Mouse (Mus musculus): Measurements from ENCODE around the gene A930004D18Rik. TPM values are rescaled to one million over a fixed set of nuclear protein-coding genes. Genes with fewer than 3 reads are reported as not detected.
A peak's percentile ranks its signal among the peaks of the same experiment; 100 is the strongest.

Gene A930004D18Rik
- polyA plus RNA-seq, 1 experiment from 2014 or later: 13.1 TPM

DNA sequence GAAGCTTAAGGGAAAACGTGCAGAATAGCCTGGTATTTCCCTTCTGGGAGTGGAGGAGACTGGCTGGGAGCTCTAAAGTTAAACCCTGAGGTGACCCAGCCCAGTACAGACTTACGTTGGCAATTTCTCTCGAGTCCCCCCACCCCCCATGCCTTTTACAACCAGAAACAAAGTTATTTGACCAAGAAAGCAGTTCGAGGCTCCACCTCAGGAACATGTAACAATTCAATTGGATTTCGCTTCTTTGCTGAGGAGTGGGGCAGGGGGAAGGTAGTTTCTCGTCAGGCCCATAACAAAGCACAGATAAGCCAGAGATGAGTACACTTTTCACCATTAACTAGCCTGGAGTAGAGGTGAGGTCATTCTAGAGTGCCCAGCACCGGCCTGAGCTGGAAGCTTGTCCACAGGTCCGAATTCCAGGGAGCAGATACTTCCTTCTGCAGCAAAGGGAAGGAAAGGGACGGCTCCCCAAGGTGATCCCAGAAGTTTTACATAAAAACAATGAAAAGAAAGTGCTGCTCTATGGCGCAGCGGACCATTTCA lies 11.8 kb upstream of the A930004D18Rik start:
- 11% methylated on average over 11 of the region's 11 CpGs for WGBS
- peak; percentile 25; the same call in 1 of the 2 replicates for ATAC-seq (ENCODE audit: low read depth)

DNA sequence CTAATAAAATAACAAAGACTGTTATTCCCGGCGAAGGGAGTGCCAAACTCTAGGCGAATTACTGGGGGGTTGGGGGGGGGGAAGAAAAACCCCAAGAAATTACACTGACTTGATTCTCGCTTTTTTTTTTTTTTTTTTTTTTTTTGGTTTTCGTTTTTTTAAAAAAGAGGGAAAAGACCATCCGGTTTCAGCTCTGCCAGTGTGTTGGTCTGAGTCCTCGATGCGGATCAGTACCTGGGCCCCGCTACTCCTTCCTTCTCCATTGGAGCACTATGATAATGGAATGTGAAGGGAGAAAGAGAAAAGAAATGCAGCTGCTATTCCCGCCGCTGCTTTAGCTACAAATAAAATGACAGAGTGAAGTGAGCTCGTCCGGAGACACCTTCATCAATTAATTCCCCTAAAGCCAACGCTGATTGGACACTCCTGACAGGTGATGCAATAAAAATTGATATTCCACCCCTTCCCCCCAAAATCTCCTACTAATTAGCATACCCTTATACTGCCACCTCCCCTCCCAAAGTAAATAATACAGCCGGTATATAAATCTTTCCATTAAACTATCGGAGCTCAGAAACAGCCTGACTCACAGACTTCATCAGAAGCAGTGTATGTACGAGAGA lies 11.0 kb upstream of the A930004D18Rik start, which contains the start of gene Skida1:
TSS of gene Skida1 (minus strand) at position 599 of the 623 bp plus-strand sequence.
- Histone ChIP-seq H3K27me3 (ENCODE audit: control insufficient read depth, insufficient read depth, low read depth, low read length) (no peaks in the 10 kb centered on the region), H3K9me3 (ENCODE audit: control insufficient read depth, low read length) (no peaks in the 10 kb centered on the region), H3K4me2 (ENCODE audit: low read depth, low read length) (peak within 1 kb of the TSS; percentile 74), H3K4me3 (ENCODE audit: low read length) (peak within 1 kb of the TSS; percentile 88), H3K4me1 (replicated peaks; ENCODE audit: control insufficient read depth, insufficient read depth, low read length) (peaks cover 23% of the 10 kb centered on the region), H3K9ac (ENCODE audit: low read length) (peak within 1 kb of the TSS; percentile 96), H3K27ac (ENCODE audit: low read length) (peak within 1 kb of the TSS; percentile 99), H3K36me3 (ENCODE audit: control insufficient read depth, insufficient read depth, low read length) (no peaks in the 10 kb centered on the region)
- peak; percentile 44 for ATAC-seq (ENCODE audit: low read depth)
- WGBS: under 1% methylated on average over 17 of the region's 17 CpGs

More for the DNA sequence above, 11.8 kb upstream of the A930004D18Rik start:
- H3K4me2 ChIP-seq (ENCODE audit: low read depth, low read length): peak overlapping the region; percentile 74
- H3K4me1 ChIP-seq (replicated peaks; ENCODE audit: control insufficient read depth, insufficient read depth, low read length): peaks cover 25% of the 10 kb centered on the region
- H3K9me3 ChIP-seq (ENCODE audit: control insufficient read depth, low read length): no peaks in the 10 kb centered on the region
- H3K4me3 ChIP-seq (ENCODE audit: low read length): peak overlapping the region; percentile 88
- peak overlapping the region; percentile 96 for H3K9ac ChIP-seq (ENCODE audit: low read length)
- H3K36me3 ChIP-seq (ENCODE audit: control insufficient read depth, insufficient read depth, low read length): no peaks in the 10 kb centered on the region
- no peaks in the 10 kb centered on the region for H3K27me3 ChIP-seq (ENCODE audit: control insufficient read depth, insufficient read depth, low read depth, low read length)
- H3K27ac ChIP-seq (ENCODE audit: low read length): peak overlapping the region; percentile 99

DNA sequence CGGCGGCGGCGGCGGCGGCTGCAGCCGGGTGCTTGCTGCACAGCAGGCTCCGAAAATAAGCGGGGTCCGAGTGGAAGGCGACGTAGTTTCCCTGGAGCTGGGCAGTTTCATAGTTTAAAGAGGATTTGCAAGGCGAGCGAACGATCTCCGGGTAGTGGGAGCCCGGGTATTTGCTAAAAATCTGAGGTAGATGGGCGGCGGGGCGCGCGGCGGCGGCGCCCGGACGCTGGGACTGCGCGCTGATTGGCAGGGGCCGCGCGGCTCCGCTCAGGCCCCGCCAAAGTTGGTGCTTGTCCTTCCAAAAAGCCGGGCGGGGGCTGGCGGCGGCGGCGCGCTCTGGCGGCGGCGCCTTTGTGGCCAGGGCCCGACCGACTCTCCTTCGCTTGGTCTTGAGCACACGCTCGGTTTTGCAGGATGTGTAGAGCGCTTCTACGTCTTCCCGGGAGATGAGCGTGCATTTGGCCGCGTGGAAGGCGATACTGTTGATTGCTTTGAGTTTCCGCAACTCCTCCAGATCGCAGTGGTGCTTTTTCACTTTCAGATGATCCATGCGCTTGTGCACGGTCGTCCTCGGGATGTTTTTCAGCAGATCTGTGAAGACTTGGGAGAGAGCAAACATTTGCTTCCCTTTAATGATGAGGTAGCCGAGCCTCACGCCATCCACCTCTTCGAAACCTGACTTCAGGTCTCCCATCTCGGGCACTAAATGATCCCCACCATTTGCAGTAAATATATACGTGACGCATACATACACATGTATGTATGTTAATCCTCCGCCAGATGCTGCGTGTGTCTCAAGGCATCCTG lies 10.3 kb upstream of the A930004D18Rik start:
- H3K27me3 ChIP-seq (ENCODE audit: control insufficient read depth, insufficient read depth, low read depth, low read length): no peaks in the 10 kb centered on the region
- no peaks in the 10 kb centered on the region for H3K9me3 ChIP-seq (ENCODE audit: control insufficient read depth, low read length)
- no peaks in the 10 kb centered on the region for H3K36me3 ChIP-seq (ENCODE audit: control insufficient read depth, insufficient read depth, low read length)
- H3K4me2 ChIP-seq (ENCODE audit: low read depth, low read length): peak overlapping the region; percentile 74
- WGBS: under 1% methylated on average over 66 of the region's 70 CpGs
- H3K4me3 ChIP-seq (ENCODE audit: low read length): peak overlapping the region; percentile 88
- H3K27ac ChIP-seq (ENCODE audit: low read length): peak overlapping the region; percentile 99
- H3K9ac ChIP-seq (ENCODE audit: low read length): peak overlapping the region; percentile 96
- peaks cover 28% of the 10 kb centered on the region for H3K4me1 ChIP-seq (replicated peaks; ENCODE audit: control insufficient read depth, insufficient read depth, low read length)
- ATAC-seq (ENCODE audit: low read depth): peak; percentile 84

DNA sequence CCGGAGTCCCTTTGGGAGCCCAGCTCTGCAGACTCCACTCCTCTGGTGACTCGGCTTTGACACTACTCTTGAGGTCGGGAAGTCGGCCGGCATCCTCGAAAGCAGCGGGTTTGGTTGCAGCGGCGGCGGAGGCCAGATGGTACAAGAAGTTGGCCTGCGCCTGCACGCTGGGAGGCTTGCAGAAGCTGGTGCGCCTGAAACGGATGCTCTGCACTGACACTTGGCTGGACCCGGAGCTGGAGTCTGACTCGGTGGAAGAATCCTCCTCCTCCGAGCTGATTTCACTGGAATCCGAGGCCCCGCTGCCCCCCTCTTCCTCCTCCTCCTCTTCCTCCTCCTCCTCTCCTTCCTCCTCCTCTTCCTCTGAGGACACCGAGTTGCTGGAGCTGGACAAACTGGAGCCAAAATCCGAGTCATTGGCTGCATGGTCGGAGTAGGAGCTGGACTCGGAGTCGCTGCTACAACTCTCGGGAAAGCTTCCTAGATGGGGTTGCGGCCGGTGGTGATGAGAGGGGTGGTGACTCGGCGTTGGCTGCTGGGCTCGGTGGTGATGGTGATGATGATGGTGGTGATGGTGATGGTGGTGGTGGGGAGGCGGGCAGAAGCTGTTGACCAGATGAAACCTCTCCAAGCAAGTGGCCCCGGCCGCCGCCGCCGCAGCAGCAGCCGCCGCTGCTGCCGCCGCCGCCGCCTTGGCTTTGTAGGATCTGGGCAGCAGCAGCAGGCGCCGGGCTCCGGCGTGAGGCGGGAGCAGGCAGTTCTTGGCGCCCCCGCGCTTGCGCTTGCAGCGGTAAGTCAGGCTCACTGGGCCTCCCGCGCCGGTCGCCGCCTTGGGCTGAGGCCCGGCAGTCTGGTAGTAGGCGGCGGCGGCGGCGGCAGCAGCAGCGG lies 9.5 kb upstream of the A930004D18Rik start:
- no peaks in the 10 kb centered on the region for H3K36me3 ChIP-seq (ENCODE audit: control insufficient read depth, insufficient read depth, low read length)
- H3K9ac ChIP-seq (ENCODE audit: low read length): peak overlapping the region; percentile 96
- under 1% methylated on average over 61 of the region's 64 CpGs for WGBS
- peak overlapping the region; percentile 88 for H3K4me3 ChIP-seq (ENCODE audit: low read length)
- peak overlapping the region; percentile 99 for H3K27ac ChIP-seq (ENCODE audit: low read length)
- ATAC-seq (ENCODE audit: low read depth): peak; percentile 53
- peak overlapping the region; percentile 74 for H3K4me2 ChIP-seq (ENCODE audit: low read depth, low read length)
- H3K4me1 ChIP-seq (replicated peaks; ENCODE audit: control insufficient read depth, insufficient read depth, low read length): peaks cover 36% of the 10 kb centered on the region
- H3K9me3 ChIP-seq (ENCODE audit: control insufficient read depth, low read length): no peaks in the 10 kb centered on the region
- H3K27me3 ChIP-seq (ENCODE audit: control insufficient read depth, insufficient read depth, low read depth, low read length): no peaks in the 10 kb centered on the region

DNA sequence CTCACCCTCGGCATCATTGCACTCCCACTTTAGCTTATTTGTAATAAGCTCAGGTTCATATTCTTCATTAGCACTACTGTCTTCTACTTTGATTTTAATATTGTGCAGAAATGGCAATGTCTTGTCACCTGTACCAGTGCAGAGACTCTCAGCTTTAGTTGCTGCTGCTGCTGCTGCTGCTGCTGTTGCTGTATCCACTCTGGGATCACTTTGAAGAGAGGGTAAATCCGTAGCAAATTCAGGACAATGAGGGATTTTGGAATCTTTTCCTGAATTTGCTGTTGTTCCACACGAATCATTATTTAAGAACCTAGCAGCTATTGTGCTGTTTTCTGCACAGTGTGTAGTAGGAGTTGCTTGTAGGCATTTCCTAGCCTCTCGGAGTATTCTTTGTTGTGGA lies 8.6 kb upstream of the A930004D18Rik start:
- Histone ChIP-seq H3K27me3 (ENCODE audit: control insufficient read depth, insufficient read depth, low read depth, low read length) (no peaks in the 10 kb centered on the region), H3K9ac (ENCODE audit: low read length) (peak overlapping the region; percentile 96), H3K36me3 (ENCODE audit: control insufficient read depth, insufficient read depth, low read length) (no peaks in the 10 kb centered on the region), H3K4me1 (replicated peaks; ENCODE audit: control insufficient read depth, insufficient read depth, low read length) (peaks cover 42% of the 10 kb centered on the region), H3K4me2 (ENCODE audit: low read depth, low read length) (peak overlapping the region; percentile 74), H3K9me3 (ENCODE audit: control insufficient read depth, low read length) (no peaks in the 10 kb centered on the region), H3K27ac (ENCODE audit: low read length) (peak overlapping the region; percentile 99), H3K4me3 (ENCODE audit: low read length) (peak overlapping the region; percentile 88)
- no peak for ATAC-seq (ENCODE audit: low read depth)
- WGBS: under 1% methylated on average over 4 of the region's 4 CpGs

DNA sequence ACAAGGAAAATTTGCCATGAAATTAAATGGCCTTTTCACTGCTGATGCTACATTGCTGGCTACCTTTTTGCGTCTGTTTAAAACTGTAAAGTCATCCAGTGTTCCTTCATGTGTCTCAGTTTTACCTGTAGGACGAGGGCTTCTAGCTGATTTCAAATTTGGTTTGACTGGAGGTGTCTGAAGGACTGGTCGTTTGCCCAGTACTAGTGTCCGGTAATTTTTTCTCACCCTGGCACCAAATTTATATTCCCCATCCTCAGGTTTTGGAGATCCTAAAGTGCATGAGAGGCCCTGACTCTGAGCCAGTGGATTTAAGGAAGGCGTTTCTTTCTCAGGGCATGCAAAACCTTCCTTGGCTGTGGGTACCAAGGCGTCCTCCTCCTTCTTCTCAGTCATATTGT lies 8.2 kb upstream of the A930004D18Rik start:
- H3K9me3 ChIP-seq (ENCODE audit: control insufficient read depth, low read length): no peaks in the 10 kb centered on the region
- H3K4me3 ChIP-seq (ENCODE audit: low read length): peak overlapping the region; percentile 88
- H3K36me3 ChIP-seq (ENCODE audit: control insufficient read depth, insufficient read depth, low read length): no peaks in the 10 kb centered on the region
- peaks cover 46% of the 10 kb centered on the region for H3K4me1 ChIP-seq (replicated peaks; ENCODE audit: control insufficient read depth, insufficient read depth, low read length)
- peak overlapping the region; percentile 96 for H3K9ac ChIP-seq (ENCODE audit: low read length)
- no peaks in the 10 kb centered on the region for H3K27me3 ChIP-seq (ENCODE audit: control insufficient read depth, insufficient read depth, low read depth, low read length)
- peak overlapping the region; percentile 74 for H3K4me2 ChIP-seq (ENCODE audit: low read depth, low read length)
- WGBS: 12% methylated on average over 6 of the region's 6 CpGs
- ATAC-seq (ENCODE audit: low read depth): no peak
- peak overlapping the region; percentile 99 for H3K27ac ChIP-seq (ENCODE audit: low read length)

DNA sequence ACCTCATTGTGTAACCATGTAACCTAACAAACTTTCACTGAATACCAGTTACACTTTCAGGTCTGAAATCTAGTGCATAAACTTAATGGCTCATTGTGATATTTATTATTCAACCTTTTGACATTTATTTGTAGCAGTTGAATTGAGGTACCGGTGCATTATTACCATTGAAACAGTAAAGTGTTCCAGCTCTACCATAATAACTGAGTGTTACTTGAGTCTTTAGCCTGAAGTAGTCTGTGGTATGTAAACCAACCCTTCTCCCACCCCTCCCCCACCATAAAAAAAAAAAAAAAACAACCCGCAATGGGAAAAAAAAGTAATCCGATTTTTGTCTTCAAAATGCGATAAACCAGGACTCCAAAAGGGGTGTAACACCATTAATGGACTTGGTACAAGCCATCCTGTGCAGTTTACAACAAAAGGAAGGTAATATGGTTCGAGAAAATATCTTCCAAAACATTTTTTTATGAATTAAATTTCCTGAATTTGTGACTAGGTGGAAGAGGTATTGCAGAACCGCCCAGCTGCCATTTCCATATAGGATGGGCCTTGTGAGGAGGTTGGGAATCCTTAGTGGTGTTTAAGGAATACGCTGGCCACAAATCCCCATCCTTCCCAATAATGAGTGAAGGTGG lies 7.7 kb upstream of the A930004D18Rik start:
- H3K27ac ChIP-seq (ENCODE audit: low read length): peak overlapping the region; percentile 99; the same call in 1 of the 2 replicates
- peak overlapping the region; percentile 74 for H3K4me2 ChIP-seq (ENCODE audit: low read depth, low read length)
- H3K27me3 ChIP-seq (ENCODE audit: control insufficient read depth, insufficient read depth, low read depth, low read length): no peaks in the 10 kb centered on the region
- H3K4me1 ChIP-seq (replicated peaks; ENCODE audit: control insufficient read depth, insufficient read depth, low read length): peaks cover 51% of the 10 kb centered on the region
- H3K9ac ChIP-seq (ENCODE audit: low read length): peak overlapping the region; percentile 96
- 12% methylated on average over 7 of the region's 7 CpGs for WGBS
- no peaks in the 10 kb centered on the region for H3K9me3 ChIP-seq (ENCODE audit: control insufficient read depth, low read length)
- no peak for ATAC-seq (ENCODE audit: low read depth)
- no peaks in the 10 kb centered on the region for H3K36me3 ChIP-seq (ENCODE audit: control insufficient read depth, insufficient read depth, low read length)
- H3K4me3 ChIP-seq (ENCODE audit: low read length): peak overlapping the region; percentile 88

DNA sequence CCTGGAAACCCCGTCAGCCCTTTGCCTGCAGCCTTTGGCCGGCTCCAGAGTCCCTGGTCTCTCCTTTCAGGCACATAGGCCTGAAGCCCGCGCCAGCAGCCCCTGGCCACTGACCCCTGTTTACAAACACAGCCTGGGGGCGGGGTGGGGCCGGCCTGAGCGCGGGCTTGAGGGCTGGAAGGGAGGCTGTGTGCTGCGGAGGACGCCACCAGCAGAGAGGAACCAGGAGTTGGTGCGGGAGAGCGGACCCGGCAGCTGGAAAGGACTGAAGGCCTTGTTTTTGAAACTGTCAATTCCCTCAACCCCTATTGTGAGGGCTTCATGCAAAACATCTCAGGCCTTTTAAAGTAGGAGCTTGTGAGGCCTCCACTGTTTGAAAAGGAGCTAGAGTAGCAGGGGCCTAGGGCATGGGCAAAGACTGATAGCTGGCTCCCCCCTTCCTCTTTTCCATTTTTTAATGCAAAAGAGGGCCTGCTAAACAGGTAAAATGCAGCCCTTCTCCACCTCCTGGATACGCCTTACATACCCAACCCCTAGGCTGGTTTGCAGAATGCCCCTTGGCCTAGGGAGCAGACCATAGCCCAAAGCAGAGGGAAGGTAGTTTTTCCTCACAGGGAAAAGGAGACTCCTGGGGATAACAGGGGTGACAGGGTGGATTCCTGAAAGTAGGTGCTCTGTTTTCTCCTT lies 3.8 kb upstream of the A930004D18Rik start:
- WGBS: 24% methylated on average over 14 of the region's 14 CpGs
- Histone ChIP-seq H3K4me2 (ENCODE audit: low read depth, low read length) (peak overlapping the region; percentile 33), H3K36me3 (ENCODE audit: control insufficient read depth, insufficient read depth, low read length) (no peaks in the 10 kb centered on the region), H3K27me3 (ENCODE audit: control insufficient read depth, insufficient read depth, low read depth, low read length) (no peaks in the 10 kb centered on the region), H3K9me3 (ENCODE audit: control insufficient read depth, low read length) (no peaks in the 10 kb centered on the region), H3K4me1 (replicated peaks; ENCODE audit: control insufficient read depth, insufficient read depth, low read length) (peaks cover 51% of the 10 kb centered on the region), H3K9ac (ENCODE audit: low read length) (peak overlapping the region; percentile 61), H3K27ac (ENCODE audit: low read length) (peak overlapping the region; percentile 4), H3K4me3 (ENCODE audit: low read length) (no peak overlapping the region)
- peak; percentile 65 for ATAC-seq (ENCODE audit: low read depth)
